8 mouse cellular contexts compared by ENCODE assay signal in genomic region chr11:49203771-49204497, GRCm38 (mm10). TPM values are rescaled to one million over a fixed set of nuclear protein-coding genes. Genes with fewer than 3 reads are reported as not detected.
DNase-seq lines count a peak whose midpoint lies in the region; ATAC-seq and TF ChIP-seq lines count a peak whose summit lies in the region.

No protein-coding gene starts in this region.

- WGBS in lung, adult 2 months: under 1% methylated on average over 24 of the region's 24 CpGs
- WGBS in intestine, embryonic 16.5 days: under 1% methylated on average over 24 of the region's 24 CpGs
- 0% methylated on average over 24 of the region's 24 CpGs for WGBS in stomach, postnatal 0 days

- no peak for TF ChIP-seq EP300 in stomach, postnatal 0 days (optimal IDR thresholded peaks at IDR 0.05)

- no peak for DNase-seq in lung, adult 2 months
- no peak for DNase-seq in lung, postnatal 14 days
- peak; percentile 82 for DNase-seq in R1 (ENCODE audit: low read depth, low spot score)
- DNase-seq in stomach, postnatal 0 days (ENCODE audit: low spot score): peak; percentile 68
- DNase-seq in left cerebral cortex, adult 11 months (ENCODE audit: low spot score): no peak

- H3K4me1 ChIP-seq in lung, adult 2 months (ENCODE audit: control insufficient read depth, insufficient read depth, low read length): peaks cover 12% of the 10 kb centered on the region
- H3K4me1 ChIP-seq in embryonic fibroblast, embryonic 13.5 days (ENCODE audit: control insufficient read depth, insufficient read depth, low read length): peaks cover 4% of the 10 kb centered on the region
- H3K4me1 ChIP-seq in intestine, embryonic 16.5 days (ENCODE audit: control insufficient read depth, insufficient read depth, low read length): peaks cover 5% of the 10 kb centered on the region
- peaks cover 60% of the 10 kb centered on the region for H3K4me1 ChIP-seq in megakaryocyte, embryonic 14.5 days
- H3K4me1 ChIP-seq in stomach, postnatal 0 days (replicated peaks; ENCODE audit: control insufficient read depth, insufficient read depth): peaks cover 4% of the 10 kb centered on the region; the same call in 1 of the 2 replicates

- ATAC-seq in intestine, embryonic 16.5 days: peak; percentile 73
- peak; percentile 72 for ATAC-seq in stomach, postnatal 0 days (ENCODE audit: low FRiP score, low TSS enrichment)

- peak overlapping the region; percentile 87 for H3K4me2 ChIP-seq in intestine, embryonic 16.5 days (ENCODE audit: low read depth, low read length)
- peak overlapping the region; percentile 83 for H3K4me2 ChIP-seq in stomach, postnatal 0 days (replicated peaks; ENCODE audit: low read depth)

- H3K9me3 ChIP-seq in intestine, embryonic 16.5 days (ENCODE audit: control insufficient read depth, low read length): no peaks in the 10 kb centered on the region
- no peaks in the 10 kb centered on the region for H3K9me3 ChIP-seq in megakaryocyte, embryonic 14.5 days
- no peaks in the 10 kb centered on the region for H3K9me3 ChIP-seq in stomach, postnatal 0 days (ENCODE audit: control insufficient read depth, low read length)

- H3K27me3 ChIP-seq in intestine, embryonic 16.5 days (replicated peaks; ENCODE audit: control insufficient read depth, insufficient read depth, low read length): no peaks in the 10 kb centered on the region
- H3K27me3 ChIP-seq in megakaryocyte, embryonic 14.5 days (replicated peaks): no peaks in the 10 kb centered on the region
- H3K27me3 ChIP-seq in stomach, postnatal 0 days (ENCODE audit: control insufficient read depth, insufficient read depth, low read length): no peaks in the 10 kb centered on the region

- peak overlapping the region; percentile 95 for H3K4me3 ChIP-seq in lung, adult 2 months (replicated peaks; ENCODE audit: extremely low read depth, low read depth, low read length)
- H3K4me3 ChIP-seq in embryonic fibroblast, embryonic 13.5 days (ENCODE audit: insufficient read depth, low read length): peak overlapping the region; percentile 72
- peak overlapping the region; percentile 78 for H3K4me3 ChIP-seq in intestine, embryonic 16.5 days (ENCODE audit: low read length)
- H3K4me3 ChIP-seq in megakaryocyte, embryonic 14.5 days (replicated peaks): peak overlapping the region; percentile 93
- H3K4me3 ChIP-seq in stomach, postnatal 0 days (ENCODE audit: low read depth, low read length): peak overlapping the region; percentile 85

- peak overlapping the region; percentile 90 for H3K9ac ChIP-seq in intestine, embryonic 16.5 days (ENCODE audit: low read depth, low read length)
- H3K9ac ChIP-seq in stomach, postnatal 0 days (ENCODE audit: low read length): peak overlapping the region; percentile 93

- peak overlapping the region; percentile 95 for H3K27ac ChIP-seq in embryonic fibroblast, embryonic 13.5 days (ENCODE audit: insufficient read depth, low read length)
- H3K27ac ChIP-seq in intestine, embryonic 16.5 days (ENCODE audit: low read length): peak overlapping the region; percentile 98
- peak overlapping the region; percentile 99 for H3K27ac ChIP-seq in stomach, postnatal 0 days (replicated peaks)

- no peaks in the 10 kb centered on the region for H3K36me3 ChIP-seq in intestine, embryonic 16.5 days (ENCODE audit: control insufficient read depth, insufficient read depth, low read length)
- peaks cover 24% of the 10 kb centered on the region for H3K36me3 ChIP-seq in megakaryocyte, embryonic 14.5 days (replicated peaks; ENCODE audit: low read length)
- no peaks in the 10 kb centered on the region for H3K36me3 ChIP-seq in stomach, postnatal 0 days (ENCODE audit: control insufficient read depth, insufficient read depth, low read length)

- TF ChIP-seq POLR2A in lung, adult 2 months (IDR thresholded peaks at IDR 0.05; ENCODE audit: borderline replicate concordance, extremely low read depth, low read depth, low read length): peak; percentile 31; the same call in 1 of the 2 replicates
- peak; percentile 66 for TF ChIP-seq POLR2A in embryonic fibroblast, embryonic 13.5 days (IDR thresholded peaks at IDR 0.05; ENCODE audit: low read depth, low read length)

- TF ChIP-seq CTCF in lung, adult 2 months (IDR thresholded peaks at IDR 0.05; ENCODE audit: insufficient read depth, low read length): no peak
- TF ChIP-seq CTCF in embryonic fibroblast, embryonic 13.5 days (IDR thresholded peaks at IDR 0.05; ENCODE audit: borderline replicate concordance, insufficient read depth, low read length): no peak
- TF ChIP-seq CTCF in stomach, postnatal 0 days (IDR thresholded peaks at IDR 0.05; ENCODE audit: low read depth): no peak

RNA-seq across cellular contexts. Expression of gene Zfp62, which starts 0.8 kb away (rescaled TPM):
- 1.5 and 3.0 TPM in 2 replicates for polyA plus RNA-seq in lung, adult 2 months (2012; rRNA removed)
- 48.0 and 66.0 TPM in 2 replicates for polyA plus RNA-seq in embryonic fibroblast, embryonic 13.5 days (2011; ENCODE audit: insufficient read length, low read depth, missing spikeins)
- polyA plus RNA-seq in intestine, embryonic 16.5 days (2015; fragmentation: Nextera tagmentation; extraction: Ambion mirVana): 20.7 and 23.1 TPM in 2 replicates
- polyA plus RNA-seq in megakaryocyte, embryonic 14.5 days (2012; ENCODE audit: insufficient read depth, low replicate concordance): 1.5 TPM in 1 of 2 replicates, not detected in the other
- 9.9 and 10.0 TPM in 2 replicates for polyA plus RNA-seq in stomach, postnatal 0 days (2015; fragmentation: Nextera tagmentation; extraction: Ambion mirVana)

RNA-seq across cellular contexts. Expression of gene Btnl9, which starts 17.0 kb away (rescaled TPM):
- polyA plus RNA-seq in lung, adult 2 months (2012; rRNA removed): 1.6 and 2.1 TPM in 2 replicates
- not detected in 2 replicates for polyA plus RNA-seq in embryonic fibroblast, embryonic 13.5 days (2011; ENCODE audit: insufficient read length, low read depth, missing spikeins)
- polyA plus RNA-seq in intestine, embryonic 16.5 days (2015; fragmentation: Nextera tagmentation; extraction: Ambion mirVana): 1.6 TPM in 2 replicates
- polyA plus RNA-seq in megakaryocyte, embryonic 14.5 days (2012; ENCODE audit: insufficient read depth, low replicate concordance): 7.0 and 7.1 TPM in 2 replicates
- 0.31 and 0.44 TPM in 2 replicates for polyA plus RNA-seq in stomach, postnatal 0 days (2015; fragmentation: Nextera tagmentation; extraction: Ambion mirVana)

RNA-seq across cellular contexts. Expression of gene Mgat1, which starts 40.1 kb away (rescaled TPM):
- 216 and 218 TPM in 2 replicates for polyA plus RNA-seq in lung, adult 2 months (2012; rRNA removed)
- polyA plus RNA-seq in embryonic fibroblast, embryonic 13.5 days (2011; ENCODE audit: insufficient read length, low read depth, missing spikeins): 79.0 and 92.6 TPM in 2 replicates
- 62.4 and 65.8 TPM in 2 replicates for polyA plus RNA-seq in intestine, embryonic 16.5 days (2015; fragmentation: Nextera tagmentation; extraction: Ambion mirVana)
- polyA plus RNA-seq in megakaryocyte, embryonic 14.5 days (2012; ENCODE audit: insufficient read depth, low replicate concordance): 64.1 and 65.8 TPM in 2 replicates
- 42.7 and 43.4 TPM in 2 replicates for polyA plus RNA-seq in stomach, postnatal 0 days (2015; fragmentation: Nextera tagmentation; extraction: Ambion mirVana)

RNA-seq across cellular contexts. Expression of gene Olfr1394, which starts 49.8 kb away (rescaled TPM):
- not detected in 2 replicates for polyA plus RNA-seq in lung, adult 2 months (2012; rRNA removed)
- polyA plus RNA-seq in embryonic fibroblast, embryonic 13.5 days (2011; ENCODE audit: insufficient read length, low read depth, missing spikeins): not detected in 2 replicates
- not detected in 2 replicates for polyA plus RNA-seq in intestine, embryonic 16.5 days (2015; fragmentation: Nextera tagmentation; extraction: Ambion mirVana)
- polyA plus RNA-seq in megakaryocyte, embryonic 14.5 days (2012; ENCODE audit: insufficient read depth, low replicate concordance): not detected in 2 replicates
- polyA plus RNA-seq in stomach, postnatal 0 days (2015; fragmentation: Nextera tagmentation; extraction: Ambion mirVana): not detected in 2 replicates

Comparison
In these comparisons a context has a peak if more than half of its experiments do, and no peak if none do; other contexts are left out.
1. DNase-seq: peak in R1 (single experiment) and stomach, postnatal 0 days (single experiment); none in lung, adult 2 months (single experiment), lung, postnatal 14 days (single experiment) and left cerebral cortex, adult 11 months (single experiment).
2. Peak in every context shown above with its lines, with median percentiles within 50 percentile points of each other: H3K4me3 ChIP-seq and H3K27ac ChIP-seq.